30 mouse cellular contexts compared by ENCODE assay signal in genomic region chr2:5132046-5132445, GRCm38 (mm10). TPM values are rescaled to one million over a fixed set of nuclear protein-coding genes. Genes with fewer than 3 reads are reported as not detected.
DNase-seq lines count a peak whose midpoint lies in the region; ATAC-seq and TF ChIP-seq lines count a peak whose summit lies in the region.
"Had no signal": no experiment of that assay in that cellular context is flagged by ENCODE, and none has a peak within 500 bp of the region (broad histone marks: within the 10 kb centered on the region; RNA-seq: fewer than 3 reads in every experiment).

No protein-coding gene starts in this region.

- no peak for TF ChIP-seq CTCF in hindbrain, postnatal 0 days (IDR thresholded peaks at IDR 0.05; ENCODE audit: low read depth)

- no peak overlapping the region for H3K27ac ChIP-seq in hindbrain, postnatal 0 days
- H3K27ac ChIP-seq: forebrain, embryonic 10.5 days; heart, embryonic 15.5 days; hindbrain, embryonic 10.5 days; hindbrain, embryonic 13.5 days had no signal

- no peak overlapping the region for H3K4me2 ChIP-seq in hindbrain, postnatal 0 days (ENCODE audit: low read depth, low read length)
- H3K4me2 ChIP-seq: heart, embryonic 12.5 days; heart, embryonic 15.5 days; hindbrain, embryonic 13.5 days had no signal

- H3K36me3 ChIP-seq in hindbrain, postnatal 0 days (ENCODE audit: insufficient read depth, low read length): no peaks in the 10 kb centered on the region
- H3K36me3 ChIP-seq: forebrain, embryonic 10.5 days; heart, embryonic 12.5 days; heart, embryonic 15.5 days; hindbrain, embryonic 10.5 days; hindbrain, embryonic 13.5 days had no signal

- no peak overlapping the region for H3K9ac ChIP-seq in hindbrain, postnatal 0 days (replicated peaks; ENCODE audit: low read length)
- H3K9ac ChIP-seq: forebrain, postnatal 0 days; heart, embryonic 12.5 days; heart, embryonic 15.5 days; hindbrain, embryonic 13.5 days had no signal

- no peak overlapping the region for H3K4me3 ChIP-seq in hindbrain, postnatal 0 days (ENCODE audit: low read length)
- H3K4me3 ChIP-seq: forebrain, embryonic 10.5 days; heart, embryonic 12.5 days; heart, embryonic 15.5 days; hindbrain, embryonic 10.5 days; hindbrain, embryonic 13.5 days had no signal

- 90% methylated on average over 4 of the region's 4 CpGs for WGBS in hindbrain, postnatal 0 days

- H3K27me3 ChIP-seq in hindbrain, postnatal 0 days (ENCODE audit: insufficient read depth, low read length): 0 out of 2 replicates have a peak, but pooled peaks cover 3% of the 10 kb centered on the region

- peak; percentile 54 for DNase-seq in adrenal gland, postnatal 14 days
- no peak for DNase-seq in adrenal gland, adult 8-10 months
- DNase-seq in 3134 (ENCODE audit: extremely low read depth, insufficient read length, low spot score): peak; percentile 34
- DNase-seq in 3T3-L1 (ENCODE audit: low read depth, low spot score): peak; percentile 39
- peak; percentile 14 for DNase-seq in adrenal gland, postnatal 25 days
- no peak for DNase-seq in hindbrain, postnatal 0 days (ENCODE audit: low spot score)
- no peak for DNase-seq in c-Kit-positive CD71-positive TER-119-positive erythroid progenitor cells, embryonic 14.5 days (ENCODE audit: low spot score)
- no peak for DNase-seq in kidney, postnatal 25 days
- DNase-seq: B cell, adult 2 months; cerebellum, adult 18-20 months; cerebellum, adult 9-10 months; cerebellum, postnatal 14 days; forebrain, postnatal 0 days; gastrocnemius, postnatal 10 days; gastrocnemius, postnatal 36 days; heart, postnatal 10 days; heart, postnatal 36 days; kidney, adult 18-20 months; kidney, adult 9 months had no signal

- H3K4me1 ChIP-seq in hindbrain, postnatal 0 days (ENCODE audit: insufficient read depth, low read length): peaks cover 5% of the 10 kb centered on the region; the same call in 1 of the 2 replicates
- H3K4me1 ChIP-seq: forebrain, embryonic 10.5 days had no signal

- H3K9me3 ChIP-seq in hindbrain, postnatal 0 days (ENCODE audit: low read length): no peaks in the 10 kb centered on the region
- H3K9me3 ChIP-seq: forebrain, embryonic 10.5 days; heart, embryonic 15.5 days; hindbrain, embryonic 10.5 days; hindbrain, embryonic 13.5 days had no signal

- no peak for ATAC-seq in hindbrain, postnatal 0 days
- ATAC-seq: forebrain, embryonic 14.5 days; forebrain, postnatal 0 days; hindbrain, embryonic 16.5 days; inflammation-experienced regulatory T-cells, adult 6 months; intestine, embryonic 16.5 days had no signal

RNA-seq across cellular contexts. Expression of gene Ccdc3, which starts 5.5 kb away (rescaled TPM):
- 20.6 and 23.0 TPM in 2 replicates for total RNA-seq in adrenal gland, postnatal 14 days (2021)
- 10 to 100 TPM in 2 of 4 experiments, 1 to 10 TPM in 2; 7.9 to 30.5 (median 11.8) TPM for total RNA-seq in adrenal gland, adult 8-10 months (2022)
- 4.9 and 5.0 TPM in 2 replicates for total RNA-seq in adrenal gland, postnatal 25 days (2021)
- total RNA-seq in hindbrain, postnatal 0 days (2014; rRNA removed): 18.9 and 21.5 TPM in 2 replicates
- 7.1 and 8.4 TPM in 2 replicates for polyA plus RNA-seq in hindbrain, postnatal 0 days (2015; fragmentation: Nextera tagmentation; extraction: Ambion mirVana)
- total RNA-seq: granulocyte monocyte progenitor cell, adult 5-6 weeks; MEL had no signal
- polyA plus RNA-seq: inflammation-experienced regulatory T-cells, adult 6 months had no signal

Comparison
In these comparisons a context has a peak if more than half of its experiments do, and no peak if none do; other contexts are left out.
1. DNase-seq: peak in adrenal gland, postnatal 14 days (single experiment), 3134 (single experiment), 3T3-L1 (single experiment) and adrenal gland, postnatal 25 days (single experiment); none in adrenal gland, adult 8-10 months (single experiment), hindbrain, postnatal 0 days (single experiment), c-Kit-positive CD71-positive TER-119-positive erythroid progenitor cells, embryonic 14.5 days (single experiment) and kidney, postnatal 25 days (0 of 2).